Mouse (Mus musculus): Measurements from ENCODE around the gene 9430038I01Rik. TPM values are rescaled to one million over a fixed set of nuclear protein-coding genes. Genes with fewer than 3 reads are reported as not detected.
"Not testable (repeated sequence)": the region's sequence is repeated elsewhere in the genome, so short reads cannot be mapped to it uniquely, and the experiment has no call there.

Gene 9430038I01Rik
- polyA plus RNA-seq (2014; fragmentation: Nextera tagmentation; extraction: Ambion mirVana) = 15.8 and 21.5 TPM in 2 replicates

DNA sequence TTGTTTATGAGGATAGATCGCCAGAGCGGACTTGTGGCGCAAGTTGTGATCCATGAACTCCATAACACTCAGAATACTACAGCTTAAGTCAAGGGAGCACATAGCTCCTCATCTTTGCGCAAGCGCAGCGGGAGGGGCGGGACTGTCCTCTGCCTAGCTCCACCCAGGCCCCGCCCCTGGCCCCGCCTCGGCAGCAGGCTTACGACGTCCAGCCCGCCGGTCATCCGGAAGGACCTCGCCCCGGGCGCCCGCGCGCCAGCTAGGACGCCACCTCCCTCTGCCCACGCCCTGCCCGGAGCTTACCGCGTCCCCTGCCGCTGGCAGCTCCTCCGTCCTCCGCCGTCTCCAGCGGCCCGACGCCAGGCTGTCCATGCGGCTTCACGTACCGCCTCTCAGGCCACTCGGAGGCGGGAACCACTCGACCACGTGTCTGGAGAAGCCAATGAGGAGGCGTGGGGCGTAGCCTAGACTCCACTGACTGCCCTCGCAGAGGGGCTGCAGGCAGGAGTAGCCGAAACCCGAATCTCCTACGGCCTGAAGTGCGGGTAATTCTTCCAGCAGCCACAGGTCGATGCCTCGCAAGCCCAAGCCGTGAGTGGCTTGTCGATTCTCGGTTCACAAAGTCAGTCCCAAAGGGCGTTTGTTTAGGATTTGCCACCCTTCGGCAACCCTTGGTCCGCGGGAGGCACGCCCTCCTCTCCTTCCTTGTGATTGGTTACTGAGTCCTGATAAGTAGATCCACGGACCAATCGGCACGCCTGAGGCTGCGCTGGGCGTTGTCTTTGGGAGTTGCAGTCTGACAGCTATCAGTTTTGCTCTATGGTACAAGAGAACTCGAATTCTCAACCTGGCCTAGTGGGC, at the start of gene 9430038I01Rik:
Gene 9430038I01Rik (minus strand): TSS at position 426 of the 861 bp plus-strand sequence.
- H3K9me3 ChIP-seq (ENCODE audit: control insufficient read depth, low read length) = no peaks in the 10 kb centered on the region
- no peaks in the 10 kb centered on the region for H3K36me3 ChIP-seq (ENCODE audit: control insufficient read depth, insufficient read depth, low read length)
- H3K4me1 ChIP-seq (ENCODE audit: control insufficient read depth, insufficient read depth, low read length) = peaks cover 4% of the 10 kb centered on the region; the same call in 1 of the 2 replicates
- ATAC-seq (ENCODE audit: low read depth) (peak; percentile 99), DNase-seq (ENCODE audit: low spot score) (peak; percentile 99)
- H3K9ac ChIP-seq (ENCODE audit: low read depth, low read length) = peak within 1 kb of the TSS; percentile 77
- 0% methylated on average over 41 of the region's 63 CpGs for WGBS
- H3K27me3 ChIP-seq (replicated peaks; ENCODE audit: control insufficient read depth, insufficient read depth, low read length) = no peaks in the 10 kb centered on the region
- H3K4me3 ChIP-seq (ENCODE audit: low read depth, low read length) = peak within 1 kb of the TSS; percentile 83
- H3K4me2 ChIP-seq (ENCODE audit: low read depth, low read length) = peak within 1 kb of the TSS; percentile 76
- H3K27ac ChIP-seq (replicated peaks; ENCODE audit: low read depth, low read length) = peak within 1 kb of the TSS; percentile 86

- ATAC-seq (ENCODE audit: low read depth) = no peak
- Histone ChIP-seq H3K4me2 (ENCODE audit: low read depth, low read length) (no peak overlapping the region), H3K4me3 (ENCODE audit: low read depth, low read length) (no peak overlapping the region), H3K27ac (replicated peaks; ENCODE audit: low read depth, low read length) (no peak overlapping the region), H3K27me3 (replicated peaks; ENCODE audit: control insufficient read depth, insufficient read depth, low read length) (no peaks in the 10 kb centered on the region), H3K4me1 (ENCODE audit: control insufficient read depth, insufficient read depth, low read length) (no peaks in the 10 kb centered on the region), H3K9me3 (ENCODE audit: control insufficient read depth, low read length) (no peaks in the 10 kb centered on the region), H3K9ac (ENCODE audit: low read depth, low read length) (no peak overlapping the region), H3K36me3 (ENCODE audit: control insufficient read depth, insufficient read depth, low read length) (peaks cover 47% of the 10 kb centered on the region)
- 95% methylated on average over 12 of the region's 12 CpGs for WGBS
- no peak for DNase-seq (ENCODE audit: low spot score)
Observed at GRCm38 (mm10) chr7:137445321-137445720, 34.8 kb upstream of the 9430038I01Rik start.

GRCm38 (mm10) chr7:137442951-137443350, 32.4 kb upstream of the 9430038I01Rik start:
- peak; percentile 26; the same call in 1 of the 2 replicates for ATAC-seq (ENCODE audit: low read depth)
- Histone ChIP-seq H3K36me3 (ENCODE audit: control insufficient read depth, insufficient read depth, low read length) (peaks cover 29% of the 10 kb centered on the region), H3K4me1 (ENCODE audit: control insufficient read depth, insufficient read depth, low read length) (peaks cover 6% of the 10 kb centered on the region; the same call in 1 of the 2 replicates), H3K27ac (replicated peaks; ENCODE audit: low read depth, low read length) (no peak overlapping the region), H3K4me2 (ENCODE audit: low read depth, low read length) (no peak overlapping the region), H3K27me3 (replicated peaks; ENCODE audit: control insufficient read depth, insufficient read depth, low read length) (no peaks in the 10 kb centered on the region), H3K9ac (ENCODE audit: low read depth, low read length) (no peak overlapping the region), H3K4me3 (ENCODE audit: low read depth, low read length) (no peak overlapping the region), H3K9me3 (ENCODE audit: control insufficient read depth, low read length) (no peaks in the 10 kb centered on the region)
- peak; percentile 43 for DNase-seq (ENCODE audit: low spot score)
- WGBS = 81% methylated on average over 4 of the region's 4 CpGs

DNA sequence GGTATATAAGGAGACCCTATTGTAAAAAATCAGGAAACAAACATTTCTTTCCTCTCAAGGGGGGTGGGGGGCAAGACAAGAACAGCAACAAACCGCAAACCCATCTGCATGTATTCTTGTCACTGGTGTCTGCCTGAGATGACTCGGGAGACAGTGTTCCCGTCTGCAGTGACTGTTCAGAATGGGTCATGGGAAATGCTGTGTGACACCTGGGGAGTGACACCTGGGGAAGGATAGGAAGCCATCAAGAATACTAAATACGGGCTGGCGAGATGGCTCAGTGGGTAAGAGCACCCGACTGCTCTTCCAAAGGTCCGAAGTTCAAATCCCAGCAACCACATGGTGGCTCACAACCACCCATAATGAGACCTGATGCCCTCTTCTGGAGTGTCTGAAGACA, 28.4 kb upstream of the 9430038I01Rik start:
- not testable (repeated sequence) for ATAC-seq (ENCODE audit: low read depth); H3K27ac ChIP-seq (replicated peaks; ENCODE audit: low read depth, low read length); H3K36me3 ChIP-seq (ENCODE audit: control insufficient read depth, insufficient read depth, low read length); H3K9ac ChIP-seq (ENCODE audit: low read depth, low read length); H3K4me1 ChIP-seq (ENCODE audit: control insufficient read depth, insufficient read depth, low read length); H3K9me3 ChIP-seq (ENCODE audit: control insufficient read depth, low read length); H3K27me3 ChIP-seq (replicated peaks; ENCODE audit: control insufficient read depth, insufficient read depth, low read length); DNase-seq (ENCODE audit: low spot score)
- peak overlapping the region; percentile 73; the same call in 1 of the 2 replicates for H3K4me3 ChIP-seq (ENCODE audit: low read depth, low read length)
- peak overlapping the region; percentile 76 for H3K4me2 ChIP-seq (ENCODE audit: low read depth, low read length)
- WGBS = 75% methylated on average over 7 of the region's 7 CpGs

- Histone ChIP-seq H3K9ac (ENCODE audit: low read depth, low read length) (peak overlapping the region; percentile 90), H3K4me1 (ENCODE audit: control insufficient read depth, insufficient read depth, low read length) (peaks cover 6% of the 10 kb centered on the region; the same call in 1 of the 2 replicates), H3K36me3 (ENCODE audit: control insufficient read depth, insufficient read depth, low read length) (no peaks in the 10 kb centered on the region; the same call in 1 of the 2 replicates), H3K4me3 (ENCODE audit: low read depth, low read length) (peak overlapping the region; percentile 73), H3K9me3 (ENCODE audit: control insufficient read depth, low read length) (no peaks in the 10 kb centered on the region), H3K4me2 (ENCODE audit: low read depth, low read length) (peak overlapping the region; percentile 76), H3K27ac (replicated peaks; ENCODE audit: low read depth, low read length) (peak overlapping the region; percentile 85), H3K27me3 (replicated peaks; ENCODE audit: control insufficient read depth, insufficient read depth, low read length) (no peaks in the 10 kb centered on the region)
- DNase-seq (ENCODE audit: low spot score) (peak; percentile 40), ATAC-seq (ENCODE audit: low read depth) (peak; percentile 32)
- 5% methylated on average over 7 of the region's 7 CpGs for WGBS
Observed at GRCm38 (mm10) chr7:137438179-137438550, 27.6 kb upstream of the 9430038I01Rik start.

DNA sequence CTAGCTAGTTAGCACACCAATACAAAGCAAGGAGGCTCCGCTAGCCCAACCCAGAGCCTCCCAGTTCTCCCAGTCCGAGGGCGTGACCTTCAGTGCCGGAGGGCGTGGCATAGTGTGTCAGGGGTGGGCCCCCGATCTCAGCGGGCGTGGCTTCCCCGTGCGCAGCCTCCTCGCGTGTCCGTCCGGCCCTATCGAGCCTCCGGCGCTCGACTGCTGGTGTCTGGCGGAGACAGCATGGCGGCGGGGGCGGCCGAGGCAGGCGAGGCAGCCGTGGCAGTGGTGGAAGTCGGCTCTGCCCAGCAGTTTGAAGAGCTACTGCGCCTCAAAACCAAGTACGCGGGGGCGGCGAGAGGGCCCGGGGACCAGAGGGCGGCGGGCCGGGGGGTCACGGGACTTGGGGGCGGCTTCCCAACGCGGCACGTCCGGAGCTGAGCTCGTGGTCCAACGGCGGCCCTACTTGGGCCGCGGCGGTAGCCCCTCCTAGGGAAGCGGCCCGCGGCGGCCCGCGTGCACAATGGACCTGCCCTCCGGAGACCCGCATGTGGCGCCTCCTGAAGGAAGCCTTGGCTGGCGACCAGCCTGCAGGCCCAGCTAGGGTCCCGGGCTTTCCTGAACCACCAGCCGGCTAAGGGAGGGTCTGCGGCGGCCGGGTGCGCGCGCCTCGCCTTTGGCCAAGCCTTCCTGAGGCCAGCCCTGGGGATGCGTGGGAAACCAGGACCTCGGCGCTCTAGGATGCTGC, 27.0 kb upstream of the 9430038I01Rik start, which contains the start of gene Glrx3:
Gene Glrx3 (plus strand): TSS at position 175 of the 739 bp plus-strand sequence.
- Histone ChIP-seq H3K4me3 (ENCODE audit: low read depth, low read length) (peak within 1 kb of the TSS; percentile 73), H3K4me1 (ENCODE audit: control insufficient read depth, insufficient read depth, low read length) (peaks cover 7% of the 10 kb centered on the region), H3K27ac (replicated peaks; ENCODE audit: low read depth, low read length) (peak within 1 kb of the TSS; percentile 85), H3K9ac (ENCODE audit: low read depth, low read length) (peak within 1 kb of the TSS; percentile 90), H3K27me3 (replicated peaks; ENCODE audit: control insufficient read depth, insufficient read depth, low read length) (no peaks in the 10 kb centered on the region), H3K36me3 (ENCODE audit: control insufficient read depth, insufficient read depth, low read length) (no peaks in the 10 kb centered on the region; the same call in 1 of the 2 replicates), H3K9me3 (ENCODE audit: control insufficient read depth, low read length) (no peaks in the 10 kb centered on the region), H3K4me2 (ENCODE audit: low read depth, low read length) (peak within 1 kb of the TSS; percentile 76)
- under 1% methylated on average over 38 of the region's 69 CpGs for WGBS
- peak; percentile 97 for DNase-seq (ENCODE audit: low spot score)
- ATAC-seq (ENCODE audit: low read depth) = peak; percentile 96

DNA sequence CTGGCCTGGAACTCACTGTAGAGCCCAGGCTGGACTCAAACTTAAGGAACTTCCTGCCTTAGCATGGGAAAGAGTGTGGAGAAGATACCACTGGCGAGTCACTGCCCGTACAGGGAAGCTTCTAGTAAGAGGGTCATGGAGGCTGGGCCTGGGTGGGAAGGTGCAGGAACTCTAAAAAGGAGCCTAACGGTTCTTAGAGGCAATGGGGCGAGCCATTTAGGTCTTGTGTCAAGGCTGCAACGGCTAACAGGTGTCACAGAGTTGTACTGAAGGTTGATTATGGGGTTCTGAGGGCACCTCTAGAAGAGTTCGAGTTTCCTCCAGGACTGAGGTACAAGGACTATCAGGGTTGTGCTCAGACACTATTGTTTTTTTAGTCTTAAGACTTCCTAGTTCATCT, 26.3 kb upstream of the 9430038I01Rik start:
- no peak overlapping the region for H3K9ac ChIP-seq (ENCODE audit: low read depth, low read length)
- peak overlapping the region; percentile 76 for H3K4me2 ChIP-seq (ENCODE audit: low read depth, low read length)
- H3K9me3 ChIP-seq (ENCODE audit: control insufficient read depth, low read length) = no peaks in the 10 kb centered on the region
- no peaks in the 10 kb centered on the region; the same call in 1 of the 2 replicates for H3K36me3 ChIP-seq (ENCODE audit: control insufficient read depth, insufficient read depth, low read length)
- DNase-seq (ENCODE audit: low spot score) (no peak), ATAC-seq (ENCODE audit: low read depth) (no peak)
- peak overlapping the region; percentile 73 for H3K4me3 ChIP-seq (ENCODE audit: low read depth, low read length)
- H3K27ac ChIP-seq (replicated peaks; ENCODE audit: low read depth, low read length) = no peak overlapping the region
- peaks cover 12% of the 10 kb centered on the region for H3K4me1 ChIP-seq (ENCODE audit: control insufficient read depth, insufficient read depth, low read length)
- WGBS = 78% methylated on average over 6 of the region's 6 CpGs
- H3K27me3 ChIP-seq (replicated peaks; ENCODE audit: control insufficient read depth, insufficient read depth, low read length) = no peaks in the 10 kb centered on the region

DNA sequence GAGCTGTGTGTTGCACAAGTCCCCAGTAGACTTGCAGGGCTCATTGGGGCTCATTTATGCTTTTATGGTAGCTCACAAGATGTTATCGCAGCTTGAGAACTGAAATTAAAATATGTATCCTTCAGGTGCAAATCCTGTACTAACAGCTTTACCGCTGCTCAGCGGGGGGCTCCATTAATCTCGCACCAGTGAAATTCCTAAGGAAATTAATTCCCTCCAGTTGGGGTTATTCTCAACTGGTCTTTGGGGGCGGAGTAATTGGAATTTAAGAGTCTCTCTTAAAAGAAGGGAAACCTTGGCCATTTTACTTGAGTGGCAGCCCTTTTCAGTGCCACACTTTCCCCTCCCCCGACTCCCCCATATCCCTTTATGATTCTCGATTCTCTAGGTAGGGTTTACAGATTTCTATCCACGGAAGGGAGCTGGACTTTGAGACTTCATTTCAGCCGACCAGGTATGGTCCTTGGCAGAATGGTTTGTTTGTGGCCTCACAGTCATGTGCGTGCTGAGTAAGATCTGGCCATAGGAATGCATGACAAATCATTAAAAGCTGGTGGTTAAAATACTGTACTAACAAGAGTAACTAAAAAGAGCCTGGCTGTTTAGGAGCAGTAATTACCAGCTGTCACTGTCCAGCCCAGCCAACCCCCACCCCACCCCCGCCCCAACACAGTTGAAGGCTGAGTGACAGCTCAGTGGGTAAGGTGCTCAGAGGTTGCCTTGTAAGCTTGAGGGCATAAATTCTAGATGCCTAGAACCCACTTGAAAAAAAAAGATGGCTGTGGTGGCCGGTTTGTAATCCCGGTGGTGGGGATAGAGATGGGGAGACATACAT, 21.4 kb upstream of the 9430038I01Rik start:
- 0 out of 2 replicates have a peak, but pooled peaks have one; percentile 50 for ATAC-seq (ENCODE audit: low read depth)

More for the DNA sequence above, 21.4 kb upstream of the 9430038I01Rik start:
- no peaks in the 10 kb centered on the region for H3K36me3 ChIP-seq (ENCODE audit: control insufficient read depth, insufficient read depth, low read length)
- H3K4me3 ChIP-seq (ENCODE audit: low read depth, low read length) = no peak overlapping the region
- WGBS = 38% methylated on average over 13 of the region's 13 CpGs
- H3K9ac ChIP-seq (ENCODE audit: low read depth, low read length) = no peak overlapping the region
- no peak for DNase-seq (ENCODE audit: low spot score)
- no peaks in the 10 kb centered on the region for H3K9me3 ChIP-seq (ENCODE audit: control insufficient read depth, low read length)
- no peak overlapping the region for H3K27ac ChIP-seq (replicated peaks; ENCODE audit: low read depth, low read length)
- H3K27me3 ChIP-seq (replicated peaks; ENCODE audit: control insufficient read depth, insufficient read depth, low read length) = no peaks in the 10 kb centered on the region
- H3K4me2 ChIP-seq (ENCODE audit: low read depth, low read length) = no peak overlapping the region
- peaks cover 8% of the 10 kb centered on the region; the same call in 1 of the 2 replicates for H3K4me1 ChIP-seq (ENCODE audit: control insufficient read depth, insufficient read depth, low read length)

All from embryonic facial prominence, embryonic 14.5 days (tissue).